Mouse (Mus musculus) C2C12 (cell line): ENCODE results near the gene Gdpd3. TPM values are rescaled to one million over a fixed set of nuclear protein-coding genes. Genes with fewer than 3 reads are reported as not detected.

Experiments
- H3K27me3 ChIP-seq: one replicate; pipeline ENCODE4 v1.6.1; 2011; ENCODE audit not compliant: control insufficient read depth, insufficient read depth, insufficient read length
- H3K36me3 ChIP-seq: one replicate; pipeline ENCODE4 v1.6.1; 2011; ENCODE audit not compliant: control insufficient read depth, insufficient read depth
- H3K4me3 ChIP-seq: one replicate; pipeline ENCODE4 v1.5.1; 2011; ENCODE audit warnings: mild to moderate bottlenecking, control low read depth; ENCODE audit not compliant: poor library complexity, insufficient read depth, severe bottlenecking
- H3K79me2 ChIP-seq: one replicate; pipeline ENCODE4 v1.6.1; 2011; ENCODE audit not compliant: control insufficient read depth, insufficient read depth
- H3K79me3 ChIP-seq: one replicate; pipeline ENCODE4 v1.6.1; 2011; ENCODE audit warnings: low read depth, control low read depth
- H3ac ChIP-seq: one replicate; pipeline ENCODE3; 2011; ENCODE audit warnings: low read depth; ENCODE audit not compliant: control insufficient read depth, insufficient read length
- CEBPB ChIP-seq: IDR thresholded peaks from one replicate; pipeline ENCODE4 v1.6.1; 2011; ENCODE audit warnings: low read depth, mild to moderate bottlenecking, control low read depth, moderate library complexity
- CTCF ChIP-seq: IDR thresholded peaks from one replicate; pipeline ENCODE4 v1.5.1; 2011; ENCODE audit not compliant: control insufficient read depth, insufficient read depth, insufficient read length
- FOSL1 ChIP-seq: IDR thresholded peaks from one replicate; pipeline ENCODE4 v1.8.0; 2011; ENCODE audit warnings: mild to moderate bottlenecking, low read length; ENCODE audit not compliant: poor library complexity, insufficient read depth, severe bottlenecking
- MAX ChIP-seq: IDR thresholded peaks from one replicate; pipeline ENCODE4 v1.6.1; 2011; ENCODE audit warnings: mild to moderate bottlenecking, control low read depth
- MYOD1 ChIP-seq: IDR thresholded peaks from one replicate; pipeline ENCODE4 v1.6.1; 2011; ENCODE audit warnings: low read depth; ENCODE audit not compliant: control insufficient read depth, insufficient read length
- MYOG ChIP-seq: IDR thresholded peaks from one replicate; pipeline ENCODE4 v1.6.1; 2011; ENCODE audit not compliant: control insufficient read depth, insufficient read length; ENCODE audit errors: extremely low read depth
- USF1 ChIP-seq: IDR thresholded peaks from one replicate; pipeline ENCODE4 v1.6.1; 2011; ENCODE audit warnings: low read depth, mild to moderate bottlenecking, control low read depth, moderate library complexity
- polyA plus RNA-seq: library from polyadenylated mRNA; unstranded; fragments of >200 nt; fragmentation: generic; extraction: Trizol; gene quantifications from one replicate; pipeline ENCODE4 v1.2.1, GENCODE M21; 2012; ENCODE audit warnings: missing spikeins

Gene Gdpd3
- polyA plus RNA-seq, 1 experiment = 1.7 TPM

DNA sequence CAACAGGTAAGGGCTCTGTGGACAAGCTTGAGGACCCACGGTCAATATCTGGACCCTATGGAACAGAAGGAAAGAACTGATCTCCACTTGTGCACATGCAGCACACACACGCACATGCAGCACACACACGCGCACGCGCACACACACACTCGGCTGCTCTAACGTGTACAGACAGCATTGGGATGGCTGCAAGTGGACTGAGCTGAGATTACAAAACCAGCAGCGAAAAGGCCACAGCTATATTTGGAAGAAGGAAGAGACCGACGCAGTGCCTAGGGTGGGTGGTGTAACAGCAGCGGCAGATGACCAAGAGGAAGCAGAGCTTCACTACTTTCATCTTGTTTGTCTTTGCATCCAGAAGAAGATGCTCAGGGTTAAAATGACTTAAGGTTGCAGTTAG, 20.1 kb upstream of the Gdpd3 start:
- TF ChIP-seq MAX = no peak
- TF ChIP-seq MYOD1 = no peak
- H3K4me3 ChIP-seq = no peak overlapping the region

GRCm38 (mm10) chr7:126746798-126747197, 19.3 kb upstream of the Gdpd3 start:
- H3K4me3 ChIP-seq = no peak overlapping the region
- peaks cover 11% of the 10 kb centered on the region for H3K27me3 ChIP-seq
- H3K79me3 ChIP-seq = no peaks in the 10 kb centered on the region
- H3ac ChIP-seq = no peak overlapping the region
- TF ChIP-seq CTCF = no peak
- TF ChIP-seq MAX = no peak
- TF ChIP-seq CEBPB = no peak
- TF ChIP-seq FOSL1 = no peak
- TF ChIP-seq MYOG = no peak
- no peak for TF ChIP-seq USF1
- no peak for TF ChIP-seq MYOD1
- no peaks in the 10 kb centered on the region for H3K36me3 ChIP-seq
- H3K79me2 ChIP-seq = no peaks in the 10 kb centered on the region

More for the DNA sequence above, 20.1 kb upstream of the Gdpd3 start:
- H3K27me3 ChIP-seq = peaks cover 11% of the 10 kb centered on the region
- H3K79me3 ChIP-seq = no peaks in the 10 kb centered on the region
- H3K36me3 ChIP-seq = no peaks in the 10 kb centered on the region
- no peaks in the 10 kb centered on the region for H3K79me2 ChIP-seq
- no peak overlapping the region for H3ac ChIP-seq

DNA sequence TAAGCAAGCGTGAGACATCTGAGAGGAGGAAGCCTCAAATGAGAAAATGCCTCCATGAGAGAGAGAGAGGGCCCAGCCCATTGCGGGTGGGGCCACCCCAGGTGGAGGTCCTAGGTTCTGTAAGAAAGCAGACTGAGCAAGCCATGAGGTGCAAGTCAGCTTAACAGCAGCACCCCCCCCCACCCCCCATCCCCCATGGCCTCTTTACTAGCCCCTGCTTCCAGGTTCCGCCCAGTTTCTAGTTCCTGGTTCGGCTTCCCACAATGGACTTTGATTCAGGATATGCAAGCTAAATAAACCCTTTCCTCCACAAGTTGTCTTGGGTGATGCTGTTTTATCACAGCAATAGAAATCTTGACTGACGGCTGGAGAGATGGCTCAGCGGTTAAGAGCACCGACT, 17.3 kb upstream of the Gdpd3 start:
- no peak overlapping the region for H3K4me3 ChIP-seq
- H3ac ChIP-seq = no peak overlapping the region
- H3K36me3 ChIP-seq = no peaks in the 10 kb centered on the region
- no peaks in the 10 kb centered on the region for H3K79me2 ChIP-seq
- H3K27me3 ChIP-seq = peaks cover 11% of the 10 kb centered on the region
- H3K79me3 ChIP-seq = no peaks in the 10 kb centered on the region
- TF ChIP-seq USF1 (no peak), CEBPB (no peak)

DNA sequence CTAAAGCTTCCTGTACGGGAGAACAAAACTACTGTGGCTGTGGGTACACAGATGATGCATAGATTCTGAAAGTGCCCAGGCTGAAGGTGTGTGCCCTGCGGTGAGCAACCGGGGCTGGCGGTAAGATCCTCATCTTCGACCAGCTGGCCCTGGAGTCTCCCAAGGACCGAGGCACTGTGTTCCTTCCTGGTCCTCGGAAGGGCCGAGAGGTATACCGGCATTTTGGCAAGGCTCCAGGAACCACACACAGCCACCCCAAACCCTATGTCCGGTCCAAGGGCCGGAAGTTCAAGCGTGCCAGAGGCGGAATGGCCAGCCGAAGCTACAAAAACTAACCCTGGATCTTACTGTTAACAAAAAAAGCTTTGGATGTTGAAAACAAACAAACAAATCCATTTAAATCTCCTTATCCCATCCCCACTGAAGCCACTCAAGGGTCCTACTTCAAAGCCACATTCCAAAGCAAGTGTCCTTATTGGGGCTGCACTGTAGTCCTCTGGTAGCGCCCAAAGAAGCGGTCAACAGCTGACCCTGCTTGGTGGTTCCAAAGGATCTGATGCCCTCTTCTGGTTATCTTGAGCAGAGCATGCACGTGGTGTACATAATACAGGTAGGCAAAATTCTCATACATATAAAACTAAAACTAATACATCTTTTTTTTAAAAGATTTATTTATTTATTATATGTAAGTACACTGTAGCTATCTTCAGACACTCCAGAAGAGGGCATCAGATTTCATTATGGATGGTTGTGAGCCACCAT, 16.4 kb upstream of the Gdpd3 start:
- Histone ChIP-seq H3K79me2 (no peaks in the 10 kb centered on the region), H3K27me3 (peaks cover 11% of the 10 kb centered on the region), H3ac (no peak overlapping the region), H3K4me3 (no peak overlapping the region), H3K79me3 (no peaks in the 10 kb centered on the region), H3K36me3 (no peaks in the 10 kb centered on the region)
- TF ChIP-seq USF1 (no peak), MYOD1 (no peak), MYOG (no peak), CEBPB (no peak), CTCF (no peak), FOSL1 (no peak), MAX (no peak)

DNA sequence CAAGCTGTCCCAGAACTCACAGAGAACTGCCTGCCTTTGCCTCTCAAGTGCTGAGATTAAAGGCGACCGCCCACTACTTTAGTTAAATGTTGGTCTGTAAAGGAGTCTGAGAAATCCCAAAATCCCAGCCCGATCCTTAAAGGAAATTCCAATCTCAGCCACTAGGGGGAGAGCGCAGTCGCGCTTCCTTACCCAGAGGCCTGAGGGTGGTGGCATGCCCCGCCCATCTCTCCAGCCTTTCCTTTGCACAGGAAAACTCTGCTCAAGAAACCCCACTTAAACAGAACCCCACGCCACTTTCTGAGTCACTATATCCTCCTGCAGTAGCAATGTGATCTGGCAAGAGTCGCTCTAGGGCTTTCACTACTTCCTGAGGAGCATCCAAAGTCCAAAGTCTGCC, 11.3 kb upstream of the Gdpd3 start:
- no peak overlapping the region for H3ac ChIP-seq
- no peaks in the 10 kb centered on the region for H3K36me3 ChIP-seq
- no peak overlapping the region for H3K4me3 ChIP-seq
- TF ChIP-seq MYOG (no peak), CTCF (peak; percentile 39), MAX (no peak)
- no peaks in the 10 kb centered on the region for H3K79me3 ChIP-seq
- peaks cover 4% of the 10 kb centered on the region for H3K79me2 ChIP-seq
- H3K27me3 ChIP-seq = no peaks in the 10 kb centered on the region

GRCm38 (mm10) chr7:126758539-126758938, 7.6 kb upstream of the Gdpd3 start:
- Histone ChIP-seq H3ac (no peak overlapping the region), H3K27me3 (no peaks in the 10 kb centered on the region), H3K4me3 (no peak overlapping the region), H3K79me3 (peaks cover 1% of the 10 kb centered on the region), H3K79me2 (peaks cover 22% of the 10 kb centered on the region), H3K36me3 (peaks cover 4% of the 10 kb centered on the region)
- no peak for TF ChIP-seq USF1
- TF ChIP-seq CTCF = no peak
